Mouse (Mus musculus) hindbrain, postnatal 0 days (tissue): Measurements from ENCODE around the gene Carnmt1. TPM values are rescaled to one million over a fixed set of nuclear protein-coding genes. Genes with fewer than 3 reads are reported as not detected.

Experiments
- ATAC-seq: fragments of 200-750 bp; cut with Nextera tagmentation; 2 replicates; pipeline ENCODE4 v1.8.0; 2017; ENCODE audit warnings: mild to moderate bottlenecking, moderate TSS enrichment, moderate library complexity
- DNase-seq: peaks from one replicate; pipeline ENCODE4 v3.0.0-alpha.2; 2015; ENCODE audit warnings: low spot score
- H3K27ac ChIP-seq: fragments of 300-500 bp; sonication (generic); 2 replicates; pipeline ENCODE4 v1.5.1; 2014; ENCODE audit warnings: mild to moderate bottlenecking
- H3K27me3 ChIP-seq: fragments of 300-500 bp; sonication (generic); 2 replicates; pipeline ENCODE4 v1.6.1; 2014; ENCODE audit warnings: low read length, mixed read lengths; ENCODE audit not compliant: insufficient read depth
- H3K36me3 ChIP-seq: fragments of 300-500 bp; sonication (generic); 2 replicates; pipeline ENCODE4 v1.6.1; 2014; ENCODE audit warnings: low read length, mixed read lengths; ENCODE audit not compliant: insufficient read depth
- H3K4me1 ChIP-seq: fragments of 300-500 bp; sonication (generic); 2 replicates; pipeline ENCODE4 v1.6.1; 2014; ENCODE audit warnings: antibody characterized with exemption, low read length, mixed read lengths; ENCODE audit not compliant: insufficient read depth
- H3K4me2 ChIP-seq: fragments of 300-500 bp; sonication (generic); 2 replicates; pipeline ENCODE4 v1.6.1; 2014; ENCODE audit warnings: low read depth, mild to moderate bottlenecking, low read length, moderate library complexity, mixed read lengths
- H3K4me3 ChIP-seq: fragments of 300-500 bp; sonication (generic); 2 replicates; pipeline ENCODE4 v1.5.1; 2014; ENCODE audit warnings: low read length
- H3K9ac ChIP-seq: fragments of 300-500 bp; sonication (generic); replicated peaks from 2 replicates; pipeline ENCODE4 v1.6.1; 2014; ENCODE audit warnings: mild to moderate bottlenecking, low read length, moderate library complexity, mixed read lengths
- H3K9me3 ChIP-seq: fragments of 300-500 bp; sonication (generic); 2 replicates; pipeline ENCODE4 v1.6.1; 2016; ENCODE audit warnings: low read length, mixed read lengths
- CTCF ChIP-seq: IDR thresholded peaks from 2 replicates; pipeline ENCODE4 v1.5.1; 2016; ENCODE audit warnings: antibody characterized with exemption, control low read depth, low read depth
- WGBS: fragments of 180-500 bp; shearing (Covaris S2); extraction: QIAGEN DNeasy Blood & Tissue Kit; methylation state at CpG from one replicate; pipeline ENCODE4 v1.1.7; 2014; 5-methylcytosine and 5-hydroxymethylcytosine counted together
- polyA plus RNA-seq: library from polyadenylated mRNA; unstranded; fragments of >200 nt; fragmentation: Nextera tagmentation; extraction: Ambion mirVana; gene quantifications from 2 replicates; pipeline ENCODE4 v1.2.1, GENCODE M21; 2015
- total RNA-seq: library from RNA; depleted of rRNA; stranded (reverse); fragments of >200 nt; gene quantifications from 2 replicates; pipeline ENCODE4 v1.2.3, GENCODE M21; 2014

Carnmt1 gene
- total and polyA plus RNA-seq, 2 experiments from 2014 or later: 17.9 to 22.1 TPM

DNA sequence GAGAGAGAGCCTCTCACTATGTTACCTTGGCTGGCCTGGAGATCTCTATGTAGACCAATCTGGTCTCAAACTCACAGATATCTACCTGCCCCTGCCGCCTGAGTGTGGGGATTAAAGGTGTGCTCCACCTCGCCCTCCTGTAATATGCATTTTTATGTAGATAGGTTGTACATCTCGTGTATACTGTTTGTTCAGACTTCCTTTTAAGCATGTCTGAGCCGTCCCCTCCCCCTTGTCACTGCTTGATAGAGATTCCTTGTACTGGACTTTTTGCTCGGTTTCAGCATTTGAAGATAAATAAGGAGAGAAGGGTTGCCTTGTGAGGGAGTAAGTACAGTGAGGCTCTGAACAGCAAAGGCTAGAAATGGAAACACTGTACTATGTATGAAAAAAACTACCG lies 17.5 kb upstream of the Carnmt1 start:
- Histone ChIP-seq H3K4me1 (no peaks in the 10 kb centered on the region), H3K4me3 (no peak overlapping the region)
- WGBS: 84% methylated on average over 6 of the region's 6 CpGs

DNA sequence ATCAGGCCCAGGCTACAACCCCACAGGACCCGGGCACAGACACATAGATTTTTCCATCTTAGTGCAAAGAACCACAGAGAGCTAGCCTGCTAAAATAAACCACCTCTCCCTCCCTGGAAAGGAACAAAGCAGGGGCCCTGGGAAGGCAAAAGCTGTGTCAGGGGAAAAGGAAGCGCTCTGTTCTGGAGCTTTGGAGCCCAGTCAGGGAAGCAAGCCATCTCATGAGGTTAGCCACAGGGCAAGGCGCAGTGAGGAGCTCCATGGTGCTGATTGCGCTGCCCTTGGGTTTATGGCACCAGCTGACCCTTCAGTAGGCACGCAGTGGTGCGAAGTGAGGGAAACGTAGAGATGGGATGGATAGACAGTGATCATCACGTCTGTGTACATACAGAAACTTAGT lies 16.2 kb upstream of the Carnmt1 start:
- ATAC-seq (no peak), DNase-seq (no peak)
- H3K27me3 ChIP-seq: no peaks in the 10 kb centered on the region
- H3K27ac ChIP-seq: no peak overlapping the region
- 88% methylated on average over 8 of the region's 8 CpGs for WGBS
- no peaks in the 10 kb centered on the region for H3K36me3 ChIP-seq
- no peak overlapping the region for H3K9ac ChIP-seq
- no peaks in the 10 kb centered on the region for H3K9me3 ChIP-seq
- no peak overlapping the region for H3K4me3 ChIP-seq
- no peaks in the 10 kb centered on the region for H3K4me1 ChIP-seq
- no peak overlapping the region for H3K4me2 ChIP-seq
- TF ChIP-seq CTCF: no peak

More for the DNA sequence above, 17.5 kb upstream of the Carnmt1 start:
- Histone ChIP-seq H3K27me3 (no peaks in the 10 kb centered on the region), H3K4me2 (no peak overlapping the region), H3K9ac (no peak overlapping the region), H3K27ac (no peak overlapping the region), H3K36me3 (no peaks in the 10 kb centered on the region), H3K9me3 (no peaks in the 10 kb centered on the region)
- TF ChIP-seq CTCF: no peak
- DNase-seq (no peak), ATAC-seq (no peak)

DNA sequence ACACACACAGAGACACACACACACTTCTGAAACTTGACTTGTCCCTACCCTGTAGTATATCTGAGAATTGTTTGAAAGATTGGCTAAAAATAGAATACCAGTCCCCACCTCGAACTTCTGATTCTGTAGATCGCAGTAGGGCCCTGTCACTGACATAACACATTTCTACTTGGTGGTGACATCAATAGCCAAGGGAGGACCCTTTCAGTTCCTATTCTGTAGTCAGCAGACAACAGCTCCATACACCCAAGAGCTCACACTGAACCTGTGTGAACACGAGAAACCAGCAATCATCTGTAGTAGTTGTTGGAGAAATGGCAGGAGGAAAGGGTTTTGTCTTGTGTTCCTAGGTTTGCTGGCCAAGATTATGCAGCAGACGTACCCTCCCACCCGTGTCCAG lies 15.6 kb upstream of the Carnmt1 start:
- TF ChIP-seq CTCF: no peak
- Histone ChIP-seq H3K27me3 (no peaks in the 10 kb centered on the region), H3K4me1 (no peaks in the 10 kb centered on the region), H3K36me3 (no peaks in the 10 kb centered on the region), H3K4me2 (no peak overlapping the region), H3K27ac (no peak overlapping the region), H3K9ac (no peak overlapping the region), H3K4me3 (no peak overlapping the region), H3K9me3 (no peaks in the 10 kb centered on the region)
- 84% methylated on average over 5 of the region's 5 CpGs for WGBS
- no peak for DNase-seq
- no peak for ATAC-seq

- Histone ChIP-seq H3K36me3 (no peaks in the 10 kb centered on the region), H3K4me3 (no peak overlapping the region), H3K4me1 (no peaks in the 10 kb centered on the region), H3K4me2 (no peak overlapping the region), H3K27me3 (no peaks in the 10 kb centered on the region), H3K9ac (no peak overlapping the region), H3K27ac (no peak overlapping the region), H3K9me3 (no peaks in the 10 kb centered on the region)
- DNase-seq: no peak
- WGBS: 84% methylated on average over 7 of the region's 7 CpGs
- no peak for TF ChIP-seq CTCF
- ATAC-seq: no peak
Observed at GRCm38 (mm10) chr19:18655999-18656398, 14.6 kb upstream of the Carnmt1 start.

DNA sequence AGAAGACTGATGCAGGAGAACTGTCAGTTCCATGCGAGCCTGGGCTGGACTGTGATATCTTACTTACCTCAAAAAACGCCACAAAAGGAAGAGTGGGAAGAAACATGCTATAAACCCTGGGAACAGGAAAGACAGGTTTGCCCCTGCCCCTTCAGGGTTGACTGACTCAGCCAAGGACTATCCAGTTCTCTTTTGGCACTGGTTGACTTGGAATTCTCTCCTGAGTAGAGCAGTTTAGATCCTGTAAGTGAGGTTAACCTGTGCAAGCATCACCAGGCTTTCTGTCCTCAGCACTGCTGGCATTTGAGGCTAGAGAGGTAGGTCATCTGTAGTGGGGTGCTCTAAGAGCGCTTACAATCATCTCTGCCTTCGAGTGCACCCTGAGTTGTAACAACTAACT lies 12.1 kb upstream of the Carnmt1 start:
- Histone ChIP-seq H3K9ac (no peak overlapping the region), H3K36me3 (no peaks in the 10 kb centered on the region), H3K4me1 (no peaks in the 10 kb centered on the region), H3K9me3 (no peaks in the 10 kb centered on the region), H3K4me3 (no peak overlapping the region), H3K27me3 (no peaks in the 10 kb centered on the region), H3K27ac (no peak overlapping the region), H3K4me2 (no peak overlapping the region)
- DNase-seq (no peak), ATAC-seq (no peak)
- TF ChIP-seq CTCF: no peak
- 76% methylated on average over 4 of the region's 4 CpGs for WGBS

- no peaks in the 10 kb centered on the region for H3K27me3 ChIP-seq
- no peak overlapping the region for H3K4me2 ChIP-seq
- no peak overlapping the region for H3K9ac ChIP-seq
- no peak overlapping the region for H3K4me3 ChIP-seq
- no peak for TF ChIP-seq CTCF
- WGBS: 60% methylated on average over 1 of the region's 1 CpGs
- DNase-seq (no peak), ATAC-seq (no peak)
- H3K9me3 ChIP-seq: no peaks in the 10 kb centered on the region
- no peaks in the 10 kb centered on the region for H3K4me1 ChIP-seq
- H3K27ac ChIP-seq: no peak overlapping the region
- no peaks in the 10 kb centered on the region for H3K36me3 ChIP-seq
Observed at GRCm38 (mm10) chr19:18659349-18659748, 11.2 kb upstream of the Carnmt1 start.

- no peak for TF ChIP-seq CTCF
- no peaks in the 10 kb centered on the region for H3K36me3 ChIP-seq
Observed at GRCm38 (mm10) chr19:18660466-18660865, 10.1 kb upstream of the Carnmt1 start.

GRCm38 (mm10) chr19:18661683-18662082 lies 8.9 kb upstream of the Carnmt1 start:
- Histone ChIP-seq H3K9ac (no peak overlapping the region), H3K9me3 (no peaks in the 10 kb centered on the region), H3K4me2 (no peak overlapping the region), H3K4me1 (no peaks in the 10 kb centered on the region), H3K36me3 (no peaks in the 10 kb centered on the region), H3K4me3 (no peak overlapping the region), H3K27ac (no peak overlapping the region), H3K27me3 (no peaks in the 10 kb centered on the region)
- ATAC-seq: peak; percentile 27; the same call in 1 of the 2 replicates
- DNase-seq: no peak
- TF ChIP-seq CTCF: no peak
- 36% methylated on average over 1 of the region's 1 CpGs for WGBS

More at GRCm38 (mm10) chr19:18660466-18660865, 10.1 kb upstream of the Carnmt1 start:
- Histone ChIP-seq H3K4me1 (no peaks in the 10 kb centered on the region), H3K9me3 (no peaks in the 10 kb centered on the region), H3K4me3 (no peak overlapping the region), H3K27ac (no peak overlapping the region), H3K9ac (no peak overlapping the region), H3K27me3 (no peaks in the 10 kb centered on the region), H3K4me2 (no peak overlapping the region)
- no peak for DNase-seq
- WGBS: 83% methylated on average over 3 of the region's 3 CpGs
- ATAC-seq: no peak
